Mouse (Mus musculus) intestine, embryonic 14.5 days (tissue): ENCODE measurements at regions not wholly inside any gene's neighbourhood (a gene's known extent, or its start where the extent isn't known, plus 50 kb on each side); places are given as distances from the start of the nearest gene placed in this dataset.

ENCODE experiments used
- ATAC-seq: fragments of 200-750 bp; cut with Nextera tagmentation; replicated peaks from 2 replicates; pipeline ENCODE4 v1.8.0; 2017; ENCODE audit warnings: low read depth, moderate number of reproducible peaks, moderate TSS enrichment, moderate library complexity; ENCODE audit not compliant: low FRiP score, low TSS enrichment
- DNase-seq: peaks from one replicate; pipeline ENCODE4 v3.0.0-alpha.2; 2018; ENCODE audit warnings: low spot score
- H3K27ac ChIP-seq: fragments of 300-500 bp; sonication (generic); 2 replicates; pipeline ENCODE4 v1.5.1; 2014; ENCODE audit warnings: low read depth, mild to moderate bottlenecking, control low read depth
- H3K27me3 ChIP-seq: fragments of 300-500 bp; sonication (generic); replicated peaks from 2 replicates; pipeline ENCODE4 v1.6.1; 2014; ENCODE audit warnings: low read length, control low read depth; ENCODE audit not compliant: control insufficient read depth, insufficient read depth
- H3K36me3 ChIP-seq: fragments of 300-500 bp; sonication (generic); 2 replicates; pipeline ENCODE4 v1.6.1; 2014; ENCODE audit warnings: low read length, control low read depth; ENCODE audit not compliant: control insufficient read depth, insufficient read depth
- H3K4me1 ChIP-seq: fragments of 300-500 bp; sonication (generic); replicated peaks from 2 replicates; pipeline ENCODE4 v1.6.1; 2014; ENCODE audit warnings: low read length, control low read depth, mixed read lengths; ENCODE audit not compliant: control insufficient read depth, insufficient read depth
- H3K4me2 ChIP-seq: fragments of 300-500 bp; sonication (generic); 2 replicates; pipeline ENCODE4 v1.6.1; 2014; ENCODE audit warnings: low read length
- H3K4me3 ChIP-seq: fragments of 300-500 bp; sonication (generic); 2 replicates; pipeline ENCODE4 v1.5.1; 2014; ENCODE audit warnings: low read depth, low read length, control low read depth, mixed read lengths
- H3K9ac ChIP-seq: fragments of 300-500 bp; sonication (generic); 2 replicates; pipeline ENCODE4 v1.6.1; 2014; ENCODE audit warnings: mild to moderate bottlenecking, low read length
- H3K9me3 ChIP-seq: fragments of 300-500 bp; sonication (generic); 2 replicates; pipeline ENCODE4 v1.6.1; 2016; ENCODE audit warnings: low read length, control low read depth; ENCODE audit not compliant: control insufficient read depth
- WGBS: fragments of 180-500 bp; shearing (Covaris S2); extraction: QIAGEN DNeasy Blood & Tissue Kit; methylation state at CpG from one replicate; pipeline ENCODE4 v1.1.7; 2014; 5-methylcytosine and 5-hydroxymethylcytosine counted together

DNA sequence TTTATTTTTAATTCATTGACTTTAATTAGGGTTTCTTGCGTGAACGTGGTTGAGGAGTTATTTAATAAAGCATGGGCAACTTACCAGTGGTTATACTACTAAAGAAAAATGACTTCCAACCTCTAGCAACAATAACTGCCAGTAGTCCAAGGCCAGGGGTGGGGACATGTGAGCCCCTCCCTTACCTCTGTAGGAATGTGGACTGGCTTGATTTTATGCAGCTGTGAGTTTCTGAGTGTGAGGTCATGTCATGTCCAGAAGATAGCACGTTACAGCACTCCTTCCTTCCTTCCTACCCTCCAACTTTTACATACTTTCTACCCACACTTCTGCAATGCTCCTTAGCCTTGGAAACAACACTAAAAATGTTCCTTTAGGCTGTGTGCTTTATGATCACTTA is 63.6 kb upstream of the Cd93 start:
- H3K9me3 ChIP-seq, result no peaks in the 10 kb centered on the region
- no peak overlapping the region for H3K4me3 ChIP-seq
- H3K27ac ChIP-seq, result no peak overlapping the region
- ATAC-seq (no peak), DNase-seq (no peak)
- no peaks in the 10 kb centered on the region for H3K27me3 ChIP-seq
- H3K4me1 ChIP-seq, result 0 out of 2 replicates have a peak, but pooled peaks cover 7% of the 10 kb centered on the region
- H3K4me2 ChIP-seq, result no peak overlapping the region
- WGBS, result 70% methylated on average over 3 of the region's 3 CpGs
- H3K9ac ChIP-seq, result no peak overlapping the region
- H3K36me3 ChIP-seq, result no peaks in the 10 kb centered on the region

DNA sequence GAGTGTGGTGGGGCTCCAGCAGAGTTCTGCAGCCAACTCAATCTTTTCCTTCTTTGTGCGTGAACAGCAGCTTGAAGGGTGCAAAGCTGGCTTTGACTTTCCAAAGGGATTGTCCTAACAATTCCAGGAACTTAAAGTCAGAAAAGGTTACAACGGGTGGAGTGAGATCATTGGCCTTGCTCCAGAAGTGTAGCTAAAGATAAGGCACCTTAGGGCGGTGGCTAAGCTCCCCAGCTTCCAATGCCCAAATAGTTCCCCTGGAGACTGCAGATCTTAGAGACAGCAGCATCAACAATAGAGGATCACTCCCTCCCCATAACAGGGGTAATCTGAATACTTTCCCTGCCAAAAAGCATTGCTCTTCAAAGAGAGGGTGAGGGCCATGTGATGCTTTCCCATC is 62.3 kb upstream of the Cd93 start:
- 74% methylated on average over 3 of the region's 3 CpGs for WGBS
- H3K4me2 ChIP-seq, result no peak overlapping the region
- no peak overlapping the region for H3K4me3 ChIP-seq
- 0 out of 2 replicates have a peak, but pooled peaks cover 7% of the 10 kb centered on the region for H3K4me1 ChIP-seq
- DNase-seq, result no peak
- no peaks in the 10 kb centered on the region for H3K27me3 ChIP-seq
- H3K9me3 ChIP-seq, result no peaks in the 10 kb centered on the region
- H3K36me3 ChIP-seq, result no peaks in the 10 kb centered on the region
- no peak for ATAC-seq
- no peak overlapping the region for H3K27ac ChIP-seq
- H3K9ac ChIP-seq, result no peak overlapping the region

- Histone ChIP-seq H3K4me3 (no peak overlapping the region), H3K4me2 (no peak overlapping the region), H3K36me3 (no peaks in the 10 kb centered on the region), H3K9me3 (no peaks in the 10 kb centered on the region), H3K27ac (no peak overlapping the region), H3K9ac (no peak overlapping the region), H3K4me1 (0 out of 2 replicates have a peak, but pooled peaks cover 5% of the 10 kb centered on the region), H3K27me3 (no peaks in the 10 kb centered on the region)
- 96% methylated on average over 2 of the region's 2 CpGs for WGBS
- DNase-seq (no peak), ATAC-seq (no peak)
These were observed 59.9 kb upstream of the Cd93 start for GRCm38 (mm10) chr2:148503143-148503854.

- Histone ChIP-seq H3K36me3 (no peaks in the 10 kb centered on the region), H3K27me3 (no peaks in the 10 kb centered on the region), H3K4me3 (no peak overlapping the region), H3K4me2 (no peak overlapping the region), H3K9ac (no peak overlapping the region), H3K9me3 (no peaks in the 10 kb centered on the region), H3K4me1 (0 out of 2 replicates have a peak, but pooled peaks cover 3% of the 10 kb centered on the region), H3K27ac (no peak overlapping the region)
- no peak for DNase-seq
- 76% methylated on average over 2 of the region's 2 CpGs for WGBS
- no peak for ATAC-seq
These were observed 59.0 kb upstream of the Cd93 start for GRCm38 (mm10) chr2:148502321-148502720.

- Histone ChIP-seq H3K9ac (no peak overlapping the region), H3K36me3 (no peaks in the 10 kb centered on the region), H3K4me2 (no peak overlapping the region), H3K27ac (no peak overlapping the region), H3K4me3 (no peak overlapping the region), H3K4me1 (peaks cover 4% of the 10 kb centered on the region; the same call in 1 of the 2 replicates), H3K27me3 (no peaks in the 10 kb centered on the region), H3K9me3 (no peaks in the 10 kb centered on the region)
- DNase-seq (no peak), ATAC-seq (no peak)
- 85% methylated on average over 6 of the region's 6 CpGs for WGBS
These were observed 57.0 kb upstream of the Cd93 start for GRCm38 (mm10) chr2:148500235-148500936.

- Histone ChIP-seq H3K27me3 (no peaks in the 10 kb centered on the region), H3K4me3 (no peak overlapping the region), H3K4me1 (peaks cover 7% of the 10 kb centered on the region; the same call in 1 of the 2 replicates), H3K9me3 (no peaks in the 10 kb centered on the region), H3K9ac (no peak overlapping the region), H3K27ac (no peak overlapping the region), H3K4me2 (no peak overlapping the region), H3K36me3 (no peaks in the 10 kb centered on the region)
- ATAC-seq (no peak), DNase-seq (no peak)
- WGBS, result 70% methylated on average over 12 of the region's 12 CpGs
These were observed 54.3 kb upstream of the Cd93 start for GRCm38 (mm10) chr2:148497452-148498302.

GRCm38 (mm10) chr2:148496151-148497040 is 53.0 kb upstream of the Cd93 start:
- DNase-seq (no peak), ATAC-seq (no peak)
- H3K4me1 ChIP-seq, result peaks cover 7% of the 10 kb centered on the region; the same call in 1 of the 2 replicates
- no peak overlapping the region for H3K4me2 ChIP-seq
- H3K4me3 ChIP-seq, result no peak overlapping the region
- no peaks in the 10 kb centered on the region for H3K27me3 ChIP-seq
- H3K9me3 ChIP-seq, result no peaks in the 10 kb centered on the region
- no peaks in the 10 kb centered on the region for H3K36me3 ChIP-seq
- H3K9ac ChIP-seq, result no peak overlapping the region
- no peak overlapping the region for H3K27ac ChIP-seq
- WGBS, result 90% methylated on average over 6 of the region's 6 CpGs

DNA sequence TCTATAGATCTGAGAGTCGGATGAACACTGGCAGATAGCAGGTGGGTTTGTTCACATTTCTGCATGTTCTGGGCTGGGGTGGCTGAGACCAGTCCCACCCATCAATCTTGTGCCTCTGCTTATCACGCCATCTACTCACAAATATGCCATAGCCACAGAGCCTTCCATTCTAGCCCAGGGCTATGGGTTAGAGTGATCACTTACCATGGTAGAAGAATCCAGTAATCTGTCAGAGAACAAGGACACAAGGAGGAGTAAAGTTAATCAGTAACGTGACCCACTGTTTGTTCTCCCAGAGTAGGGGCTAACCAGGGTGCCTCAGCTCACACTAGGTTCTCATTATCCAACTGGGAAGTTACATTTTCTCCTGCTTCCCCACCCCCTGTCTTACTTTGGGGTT is 52.1 kb upstream of the Cd93 start:
- WGBS, result 56% methylated on average over 3 of the region's 3 CpGs

More for the DNA sequence above, 52.1 kb upstream of the Cd93 start:
- ATAC-seq, result peak; percentile 72
- H3K27ac ChIP-seq, result no peak overlapping the region
- H3K4me1 ChIP-seq, result peaks cover 7% of the 10 kb centered on the region; the same call in 1 of the 2 replicates
- H3K9me3 ChIP-seq, result no peaks in the 10 kb centered on the region
- DNase-seq, result no peak
- H3K27me3 ChIP-seq, result no peaks in the 10 kb centered on the region
- H3K4me3 ChIP-seq, result no peak overlapping the region
- H3K4me2 ChIP-seq, result no peak overlapping the region
- no peaks in the 10 kb centered on the region for H3K36me3 ChIP-seq
- no peak overlapping the region for H3K9ac ChIP-seq
